Mouse (Mus musculus) small intestine, adult 2 months (tissue): ENCODE results near the gene Psmd13. TPM values are rescaled to one million over a fixed set of nuclear protein-coding genes. Genes with fewer than 3 reads are reported as not detected.
A peak's percentile ranks its signal among the peaks of the same experiment; 100 is the strongest.

Experiments
- H3K27ac ChIP-seq: fragments of 200-500 bp; 2 replicates; pipeline ENCODE4 v1.5.1; 2012; ENCODE audit warnings: low read depth, low read length, control low read depth, inconsistent platforms; ENCODE audit not compliant: insufficient read depth
- H3K27me3 ChIP-seq: fragments of 200-500 bp; 2 replicates; pipeline ENCODE4 v1.6.1; 2012; ENCODE audit warnings: mild to moderate bottlenecking, moderate library complexity, low read length, inconsistent platforms; ENCODE audit not compliant: control insufficient read depth, insufficient read depth
- H3K36me3 ChIP-seq: fragments of 200-500 bp; 2 replicates; pipeline ENCODE4 v1.6.1; 2012; ENCODE audit warnings: mild to moderate bottlenecking, low read length, control low read depth, inconsistent platforms; ENCODE audit not compliant: control insufficient read depth, insufficient read depth
- H3K4me1 ChIP-seq: fragments of 200-500 bp; 2 replicates; pipeline ENCODE4 v1.6.1; 2012; ENCODE audit warnings: low read length, inconsistent platforms, mixed read lengths; ENCODE audit not compliant: control insufficient read depth, insufficient read depth, insufficient read length
- H3K4me3 ChIP-seq: fragments of 200-500 bp; 2 replicates; pipeline ENCODE4 v1.5.1; 2012; ENCODE audit warnings: low read depth, mild to moderate bottlenecking, control low read depth, inconsistent platforms, low read length, moderate library complexity
- CTCF ChIP-seq: fragments of 200-500 bp; IDR thresholded peaks from 2 replicates; pipeline ENCODE4 v1.5.1; 2012; ENCODE audit warnings: low read depth, mild to moderate bottlenecking, control low read depth, inconsistent platforms, low read length, moderate library complexity, mixed read lengths; ENCODE audit not compliant: insufficient replicate concordance, insufficient read length; ENCODE audit errors: extremely low read depth
- POLR2A ChIP-seq: fragments of 200-500 bp; IDR thresholded peaks from 2 replicates; pipeline ENCODE4 v1.6.1; 2012; ENCODE audit warnings: low read depth, mild to moderate bottlenecking, control low read depth, inconsistent platforms, low read length, moderate library complexity
- WGBS: fragments of 180-500 bp; shearing (Covaris S2); methylation state at CpG from one replicate; pipeline ENCODE4 v1.1.7; 2018; 5-methylcytosine and 5-hydroxymethylcytosine counted together
- polyA plus RNA-seq: library from polyadenylated mRNA; depleted of rRNA; stranded (reverse); fragments of >200 nt; gene quantifications from 2 replicates; pipeline ENCODE4 v1.2.3, GENCODE M21; 2012

The Psmd13 gene
- polyA plus RNA-seq, 1 experiment, result 55.7 TPM

GRCm38 (mm10) chr7:140907697-140908096 lies 25.9 kb downstream of the Psmd13 start:
- Histone ChIP-seq H3K36me3 (no peaks in the 10 kb centered on the region), H3K4me1 (peaks cover 5% of the 10 kb centered on the region), H3K27me3 (no peaks in the 10 kb centered on the region), H3K4me3 (no peak overlapping the region), H3K27ac (no peak overlapping the region)
- 86% methylated on average over 7 of the region's 7 CpGs for WGBS
- TF ChIP-seq POLR2A (no peak), CTCF (no peak)

GRCm38 (mm10) chr7:140908181-140908580 lies 26.4 kb downstream of the Psmd13 start:
- Histone ChIP-seq H3K4me3 (no peak overlapping the region), H3K36me3 (no peaks in the 10 kb centered on the region), H3K4me1 (peaks cover 5% of the 10 kb centered on the region), H3K27me3 (no peaks in the 10 kb centered on the region), H3K27ac (no peak overlapping the region)
- WGBS, result 49% methylated on average over 7 of the region's 7 CpGs
- TF ChIP-seq POLR2A (no peak), CTCF (no peak)

GRCm38 (mm10) chr7:140908634-140909107 lies 26.9 kb downstream of the Psmd13 start:
- under 1% methylated on average over 19 of the region's 19 CpGs for WGBS
- no peak overlapping the region for H3K27ac ChIP-seq

GRCm38 (mm10) chr7:140912293-140912692 lies 30.5 kb downstream of the Psmd13 start:
- no peak overlapping the region for H3K4me3 ChIP-seq
- H3K27me3 ChIP-seq, result no peaks in the 10 kb centered on the region
- peak overlapping the region; percentile 96 for H3K27ac ChIP-seq
- TF ChIP-seq POLR2A (no peak), CTCF (no peak)
- WGBS, result 20% methylated on average over 3 of the region's 3 CpGs
- H3K4me1 ChIP-seq, result peaks cover 26% of the 10 kb centered on the region
- H3K36me3 ChIP-seq, result no peaks in the 10 kb centered on the region

More at GRCm38 (mm10) chr7:140908634-140909107, 26.9 kb downstream of the Psmd13 start:
- Histone ChIP-seq H3K4me1 (peaks cover 5% of the 10 kb centered on the region), H3K4me3 (peak overlapping the region; percentile 34), H3K27me3 (no peaks in the 10 kb centered on the region), H3K36me3 (no peaks in the 10 kb centered on the region)
- peak; percentile 96 for TF ChIP-seq CTCF
- no peak for TF ChIP-seq POLR2A

GRCm38 (mm10) chr7:140912846-140913482 lies 31.2 kb downstream of the Psmd13 start:
- H3K36me3 ChIP-seq, result no peaks in the 10 kb centered on the region
- no peaks in the 10 kb centered on the region for H3K27me3 ChIP-seq
- peaks cover 26% of the 10 kb centered on the region for H3K4me1 ChIP-seq
- peak overlapping the region; percentile 96 for H3K27ac ChIP-seq
- no peak overlapping the region for H3K4me3 ChIP-seq
- 28% methylated on average over 5 of the region's 5 CpGs for WGBS
- no peak for TF ChIP-seq CTCF
- TF ChIP-seq POLR2A, result 0 out of 2 replicates have a peak, but pooled peaks have one; percentile 16

- Histone ChIP-seq H3K4me3 (no peak overlapping the region), H3K4me1 (peaks cover 32% of the 10 kb centered on the region; the same call in 1 of the 2 replicates), H3K27me3 (no peaks in the 10 kb centered on the region), H3K27ac (peak overlapping the region; percentile 96), H3K36me3 (no peaks in the 10 kb centered on the region)
- 34% methylated on average over 8 of the region's 8 CpGs for WGBS
- no peak for TF ChIP-seq CTCF
- TF ChIP-seq POLR2A, result no peak
These were observed 32.4 kb downstream of the Psmd13 start for GRCm38 (mm10) chr7:140914031-140914690.

- TF ChIP-seq CTCF, result no peak
- no peak for TF ChIP-seq POLR2A
- Histone ChIP-seq H3K4me3 (no peak overlapping the region), H3K36me3 (peaks cover 22% of the 10 kb centered on the region), H3K4me1 (peaks cover 30% of the 10 kb centered on the region), H3K27ac (peak overlapping the region; percentile 87), H3K27me3 (no peaks in the 10 kb centered on the region)
- 22% methylated on average over 4 of the region's 4 CpGs for WGBS
These were observed 38.1 kb downstream of the Psmd13 start for GRCm38 (mm10) chr7:140919911-140920310.
